Comparison of ENCODE assay signal across 13 mouse cellular contexts in genomic region chr7:142574826-142575351, GRCm38 (mm10). TPM values are rescaled to one million over a fixed set of nuclear protein-coding genes. Genes with fewer than 3 reads are reported as not detected.
DNase-seq lines count a peak whose midpoint lies in the region; ATAC-seq and TF ChIP-seq lines count a peak whose summit lies in the region.
"Had no signal": no experiment of that assay in that cellular context is flagged by ENCODE, and none has a peak within 500 bp of the region (broad histone marks: within the 10 kb centered on the region; RNA-seq: fewer than 3 reads in every experiment).

No protein-coding gene starts in this region.

- H3K9ac ChIP-seq in kidney, embryonic 15.5 days: peak overlapping the region; percentile 15; the same call in 1 of the 2 replicates
- H3K9ac ChIP-seq in intestine, embryonic 15.5 days: peak overlapping the region; percentile 23; the same call in 1 of the 2 replicates
- H3K9ac ChIP-seq in liver, postnatal 0 days (replicated peaks): 0 out of 2 replicates have a peak overlapping the region, but pooled peaks have one; percentile 16
- H3K9ac ChIP-seq: forebrain, embryonic 15.5 days had no signal

- peak overlapping the region; percentile 61 for H3K4me2 ChIP-seq in kidney, embryonic 15.5 days
- peak overlapping the region; percentile 47 for H3K4me2 ChIP-seq in intestine, embryonic 15.5 days (replicated peaks)
- no peak overlapping the region for H3K4me2 ChIP-seq in liver, postnatal 0 days (ENCODE audit: low read depth, low read length)
- H3K4me2 ChIP-seq: forebrain, embryonic 15.5 days had no signal

- TF ChIP-seq EP300 in liver, postnatal 0 days (IDR thresholded peaks at IDR 0.05; ENCODE audit: low read depth): no peak

- no peak overlapping the region for H3K4me3 ChIP-seq in kidney, embryonic 15.5 days (replicated peaks)
- H3K4me3 ChIP-seq in intestine, embryonic 15.5 days (replicated peaks): no peak overlapping the region
- H3K4me3 ChIP-seq in liver, postnatal 0 days (ENCODE audit: low read depth, low read length): no peak overlapping the region
- H3K4me3 ChIP-seq: forebrain, embryonic 15.5 days; left cerebral cortex, adult 2 months; neural tube, embryonic 12.5 days had no signal

- 0 out of 2 replicates have a peak, but pooled peaks cover 2% of the 10 kb centered on the region for H3K9me3 ChIP-seq in kidney, embryonic 15.5 days (replicated peaks)
- H3K9me3 ChIP-seq in intestine, embryonic 15.5 days: no peaks in the 10 kb centered on the region
- H3K9me3 ChIP-seq in liver, postnatal 0 days (ENCODE audit: low read length): no peaks in the 10 kb centered on the region
- H3K9me3 ChIP-seq: forebrain, embryonic 15.5 days; neural tube, embryonic 12.5 days had no signal

- no peak for TF ChIP-seq CTCF in liver, postnatal 0 days (IDR thresholded peaks at IDR 0.05; ENCODE audit: low read depth)

- peak; percentile 12 for DNase-seq in cerebellum, adult 11-12 months
- DNase-seq in cerebellum, postnatal 4 days (ENCODE audit: low spot score in 2 of 2): no peak
- no peak for DNase-seq in kidney, postnatal 14 days
- DNase-seq in liver, postnatal 0 days: peak; percentile 47
- no peak for DNase-seq in left cerebral cortex, adult 18-20 months (ENCODE audit: low spot score in 2 of 2)
- DNase-seq: gastrocnemius, postnatal 36 days; kidney, adult 8-10 months had no signal

- H3K27ac ChIP-seq in kidney, embryonic 15.5 days: peak overlapping the region; percentile 93
- peak overlapping the region; percentile 85 for H3K27ac ChIP-seq in intestine, embryonic 15.5 days
- H3K27ac ChIP-seq in liver, postnatal 0 days (ENCODE audit: low read depth): peak overlapping the region; percentile 48
- H3K27ac ChIP-seq: forebrain, embryonic 15.5 days; left cerebral cortex, adult 2 months; neural tube, embryonic 12.5 days had no signal

- peaks cover 90% of the 10 kb centered on the region for H3K4me1 ChIP-seq in kidney, embryonic 15.5 days
- H3K4me1 ChIP-seq in intestine, embryonic 15.5 days (replicated peaks): peaks cover 56% of the 10 kb centered on the region
- peaks cover 21% of the 10 kb centered on the region for H3K4me1 ChIP-seq in liver, postnatal 0 days (ENCODE audit: insufficient read depth)

- H3K36me3 ChIP-seq in kidney, embryonic 15.5 days: no peaks in the 10 kb centered on the region
- H3K36me3 ChIP-seq in intestine, embryonic 15.5 days: no peaks in the 10 kb centered on the region
- H3K36me3 ChIP-seq in liver, postnatal 0 days (replicated peaks; ENCODE audit: insufficient read depth, low read length): no peaks in the 10 kb centered on the region
- H3K36me3 ChIP-seq: forebrain, embryonic 15.5 days; neural tube, embryonic 12.5 days had no signal

- ATAC-seq in kidney, embryonic 15.5 days (replicated peaks; ENCODE audit: low FRiP score): no peak
- ATAC-seq in intestine, embryonic 15.5 days: peak; percentile 19
- ATAC-seq in liver, postnatal 0 days: peak; percentile 30
- ATAC-seq in megakaryocyte progenitor cell, adult 5-6 weeks (replicated peaks; ENCODE audit: poor library complexity): no peak
- ATAC-seq: forebrain, embryonic 15.5 days had no signal

- WGBS in kidney, embryonic 15.5 days: 49% methylated on average over 9 of the region's 9 CpGs
- WGBS in intestine, embryonic 15.5 days: 46% methylated on average over 9 of the region's 9 CpGs
- 56% methylated on average over 9 of the region's 9 CpGs for WGBS in liver, postnatal 0 days (ENCODE audit: insufficient replicate concordance)

- H3K27me3 ChIP-seq in kidney, embryonic 15.5 days: no peaks in the 10 kb centered on the region
- H3K27me3 ChIP-seq in intestine, embryonic 15.5 days (replicated peaks): no peaks in the 10 kb centered on the region
- no peaks in the 10 kb centered on the region for H3K27me3 ChIP-seq in liver, postnatal 0 days (ENCODE audit: insufficient read depth, low read length)
- H3K27me3 ChIP-seq: forebrain, embryonic 15.5 days; neural tube, embryonic 12.5 days had no signal

RNA-seq across cellular contexts. Expression of gene Mrpl23, which starts 42.4 kb away (rescaled TPM):
- polyA plus RNA-seq in kidney, embryonic 15.5 days (2015; fragmentation: Nextera tagmentation; extraction: Ambion mirVana): 25.8 and 26.8 TPM in 2 replicates
- polyA plus RNA-seq in intestine, embryonic 15.5 days (2015; fragmentation: Nextera tagmentation; extraction: Ambion mirVana): 44.9 and 57.4 TPM in 2 replicates
- polyA plus RNA-seq in liver, postnatal 0 days (2015; fragmentation: Nextera tagmentation; extraction: Ambion mirVana): 18.7 and 19.3 TPM in 2 replicates
- total RNA-seq in megakaryocyte progenitor cell, adult 5-6 weeks (2015): 10.4 and 11.8 TPM in 2 replicates
- 45.9 and 63.4 TPM in 2 replicates for total RNA-seq in megakaryocyte progenitor cell, adult 5-6 weeks (2017)
- total RNA-seq in left cerebral cortex, adult 18-20 months (2021): 1 to 10 TPM; 3.1 to 5.9 TPM

Comparison
In these comparisons a context has a peak if more than half of its experiments do, and no peak if none do; other contexts are left out.
1. DNase-seq: peak in cerebellum, adult 11-12 months (single experiment) and liver, postnatal 0 days (single experiment); none in cerebellum, postnatal 4 days (0 of 2), kidney, postnatal 14 days (single experiment) and left cerebral cortex, adult 18-20 months (0 of 2).
2. ATAC-seq: peak in intestine, embryonic 15.5 days (single experiment) and liver, postnatal 0 days (single experiment); none in kidney, embryonic 15.5 days (single experiment) and megakaryocyte progenitor cell, adult 5-6 weeks (single experiment).
3. Peak in every context shown above with its lines, with median percentiles within 50 percentile points of each other: H3K27ac ChIP-seq and H3K9ac ChIP-seq.